Mouse (Mus musculus) Muller cell, postnatal 12 days (primary cell): Measurements from ENCODE around the gene Brd3os.
A peak's percentile ranks its signal among the peaks of the same experiment; 100 is the strongest.

ENCODE experiments used
- DNase-seq: peaks from one replicate; pipeline ENCODE4 v3.0.0-alpha.2; 2015; ENCODE audit errors: inconsistent ontology term

Gene Brd3os

GRCm38 (mm10) chr2:27441767-27442707 is at the start of gene Brd3os:
Gene Brd3os (plus strand): TSS chr2:27442324.
- peak; percentile 100 for DNase-seq

- peak; percentile 63 for DNase-seq
Measured at GRCm38 (mm10) chr2:27394158-27394832, 47.8 kb upstream of the Brd3os start.

GRCm38 (mm10) chr2:27396656-27397440 is 45.3 kb upstream of the Brd3os start:
- no peak for DNase-seq

DNA sequence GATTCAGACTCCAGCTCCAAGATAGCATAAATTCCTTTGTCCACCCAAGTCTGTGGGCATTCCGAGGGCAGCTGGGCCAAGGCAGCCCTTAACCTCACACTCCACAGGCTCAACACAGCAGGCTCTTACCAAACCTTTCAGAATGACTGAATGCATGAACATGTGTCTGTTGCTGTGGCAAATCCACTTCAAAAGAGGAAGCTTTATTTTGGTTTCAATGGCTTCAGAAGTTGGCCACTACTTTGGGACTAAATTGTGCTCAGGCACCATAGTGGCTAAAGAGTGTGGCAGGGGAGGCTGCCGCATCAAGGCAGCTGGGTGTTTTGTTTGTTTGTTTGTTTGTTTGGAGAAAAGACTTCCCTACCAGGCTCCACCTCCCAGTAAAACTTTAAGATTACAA is 42.0 kb upstream of the Brd3os start:
- DNase-seq = no peak

- no peak for DNase-seq
Measured at GRCm38 (mm10) chr2:27401544-27401943, 40.6 kb upstream of the Brd3os start.

GRCm38 (mm10) chr2:27404375-27405093 is 37.6 kb upstream of the Brd3os start:
- no peak for DNase-seq

GRCm38 (mm10) chr2:27405094-27405884 is 36.8 kb upstream of the Brd3os start:
- DNase-seq = no peak

DNA sequence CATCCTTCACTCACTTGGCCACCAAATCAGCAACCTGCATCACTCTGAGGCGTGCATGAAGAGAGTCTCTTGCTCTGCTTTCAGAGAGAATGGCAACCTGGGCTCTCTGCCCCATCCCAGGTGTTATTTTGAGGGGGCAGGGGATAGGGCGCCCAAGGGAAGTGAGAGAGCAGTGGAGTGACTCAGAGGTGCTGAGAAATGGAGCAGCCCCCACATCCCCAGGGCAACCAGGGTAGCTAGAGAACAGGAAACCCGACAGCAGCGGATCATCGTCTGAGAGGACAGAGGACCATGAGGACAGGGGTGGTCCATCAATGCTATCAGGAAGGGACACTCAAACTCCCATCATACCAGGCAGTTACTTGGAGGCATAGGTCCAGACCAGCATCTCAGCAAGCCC is 35.2 kb upstream of the Brd3os start:
- DNase-seq = no peak

GRCm38 (mm10) chr2:27408194-27408593 is 33.9 kb upstream of the Brd3os start:
- no peak for DNase-seq

DNA sequence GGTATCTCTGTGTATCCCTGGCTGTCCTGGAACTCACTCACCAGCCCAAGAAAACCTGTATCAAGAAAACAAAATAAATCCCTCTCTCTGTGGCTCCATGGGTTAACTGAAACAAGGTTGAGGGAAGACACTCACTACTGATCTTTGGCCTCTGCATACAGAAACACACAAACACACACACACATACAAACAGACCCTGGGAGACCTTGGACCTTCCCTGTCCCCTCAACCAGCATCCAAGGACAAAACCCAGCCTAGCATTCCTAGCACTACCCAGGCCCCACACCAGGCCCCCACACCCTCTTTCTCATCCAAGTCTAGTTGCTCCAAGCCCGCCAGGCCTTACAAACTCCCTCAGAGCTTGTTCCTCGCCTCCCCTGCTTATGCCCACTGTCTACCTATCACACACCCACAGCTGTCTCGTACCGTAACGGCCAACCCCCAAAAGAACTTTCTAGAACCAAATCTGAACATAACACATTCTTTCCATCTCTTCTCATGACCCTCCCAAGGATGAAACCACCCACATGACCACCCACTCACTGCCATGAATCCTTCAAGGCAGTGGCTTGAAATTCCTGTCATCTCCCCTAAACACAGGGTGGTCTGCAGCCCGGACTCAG is 31.5 kb upstream of the Brd3os start:
- DNase-seq = no peak

GRCm38 (mm10) chr2:27411688-27412174 is 30.4 kb upstream of the Brd3os start:
- DNase-seq = no peak

DNA sequence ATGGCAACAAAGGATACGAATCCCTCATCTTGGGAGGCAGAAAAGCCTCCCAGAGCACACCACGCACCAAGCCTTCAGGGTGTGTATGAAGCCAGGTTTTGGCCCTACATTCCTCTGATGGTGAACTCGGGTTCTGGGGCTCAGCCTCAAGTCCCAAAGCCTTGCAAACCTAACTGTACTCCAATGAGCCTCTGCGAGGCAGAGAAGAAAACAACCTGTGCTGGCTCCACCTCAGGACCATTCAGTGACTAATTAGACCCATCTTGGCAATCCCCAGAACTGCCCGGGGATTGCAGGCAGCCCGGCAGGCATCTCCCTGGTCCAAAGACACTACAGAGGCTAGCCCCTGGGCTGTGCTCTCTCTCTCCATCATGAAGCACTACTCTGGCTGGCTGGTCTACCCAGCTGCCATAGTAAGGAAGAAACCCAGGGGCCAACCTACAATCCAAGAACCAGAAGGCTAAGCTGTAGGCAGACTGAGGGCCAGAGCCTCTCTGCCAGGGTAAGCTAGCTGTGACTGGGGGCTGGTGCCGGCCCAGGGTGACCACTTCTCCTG is 29.8 kb upstream of the Brd3os start:
- no peak for DNase-seq

DNA sequence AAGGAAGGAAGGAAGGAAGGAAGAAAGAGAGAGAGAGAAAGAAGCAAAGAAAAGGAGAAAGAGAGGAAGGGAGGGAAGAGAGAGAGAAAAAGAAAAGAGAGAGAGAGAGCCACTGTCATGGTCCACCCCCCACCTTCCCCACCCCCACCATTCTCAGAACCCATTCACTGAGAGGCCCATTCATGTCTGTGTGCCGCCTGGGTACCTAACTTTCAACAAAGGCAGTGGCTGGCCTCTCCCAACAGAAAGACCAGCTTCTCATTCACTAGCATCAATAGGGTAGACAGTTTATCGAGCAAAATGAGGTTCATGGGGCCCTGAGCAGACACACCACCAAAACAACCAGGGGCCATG is 28.6 kb upstream of the Brd3os start:
- DNase-seq = no peak

DNA sequence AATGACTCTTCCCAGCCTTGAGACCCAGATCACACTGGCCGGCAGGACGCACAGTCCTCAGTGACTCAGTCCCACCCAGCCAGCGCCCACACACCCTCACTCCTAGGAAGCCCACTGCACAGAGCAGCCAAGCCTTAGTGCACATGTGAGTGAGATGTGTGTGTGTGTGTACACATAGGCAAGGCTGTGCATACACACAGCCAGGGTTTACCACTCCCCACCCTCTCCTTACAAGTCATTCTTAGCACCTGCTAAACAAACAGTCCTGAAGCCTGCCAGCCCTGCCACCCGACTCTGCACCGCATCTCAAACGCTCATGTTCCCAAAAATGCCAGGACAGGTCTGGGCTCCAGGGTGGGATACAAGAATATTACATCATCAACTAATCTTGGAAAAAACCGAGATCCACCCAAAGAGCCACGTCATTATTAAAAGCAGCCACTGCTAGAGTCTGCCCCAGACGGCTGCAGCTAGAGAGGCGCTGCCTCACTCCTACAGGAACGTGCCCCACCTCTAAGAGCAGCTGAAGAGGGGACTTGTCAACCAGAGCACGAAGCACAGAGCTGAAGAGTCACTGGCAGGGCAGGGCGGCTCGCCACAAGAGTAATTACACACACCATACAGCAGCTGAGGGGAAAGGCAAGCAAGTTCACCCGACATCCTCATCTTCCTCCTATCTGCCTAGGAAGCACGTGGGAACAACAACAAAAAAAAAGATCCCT is 28.0 kb upstream of the Brd3os start:
- peak; percentile 43 for DNase-seq

DNA sequence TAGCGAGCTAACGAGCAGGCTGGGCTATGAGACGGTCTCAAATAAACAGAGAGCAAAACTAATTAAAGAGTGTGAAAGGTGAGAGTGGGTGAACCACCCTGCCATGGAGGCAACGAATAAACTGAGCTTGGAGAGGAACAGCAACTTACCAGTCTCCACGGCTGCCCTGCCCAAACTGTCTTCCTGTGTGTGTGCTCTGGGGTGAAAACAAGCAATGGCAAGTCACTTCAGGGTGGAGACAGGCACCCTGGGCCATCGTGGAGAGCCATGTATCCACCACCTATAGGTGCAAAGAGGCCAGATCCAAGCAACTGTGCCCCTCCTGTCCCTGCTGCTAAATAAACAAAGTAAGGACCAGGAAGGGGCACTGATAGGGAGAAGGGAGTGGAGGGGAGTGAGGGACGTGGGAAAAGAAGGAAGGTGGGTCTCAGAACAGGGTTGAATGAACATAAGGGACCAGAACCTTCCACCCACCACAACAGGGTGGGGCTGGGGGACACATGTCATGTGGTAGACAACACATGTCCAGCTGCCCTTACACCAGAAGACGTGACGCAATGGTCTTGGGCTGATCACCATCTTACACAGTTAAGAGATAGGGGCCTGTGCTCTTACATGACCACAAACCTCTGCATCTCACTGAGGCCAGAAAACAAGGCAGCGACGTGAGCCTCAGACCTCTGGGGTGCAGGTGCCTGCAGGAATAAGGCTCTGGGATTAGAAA is 26.9 kb upstream of the Brd3os start:
- DNase-seq = no peak

DNA sequence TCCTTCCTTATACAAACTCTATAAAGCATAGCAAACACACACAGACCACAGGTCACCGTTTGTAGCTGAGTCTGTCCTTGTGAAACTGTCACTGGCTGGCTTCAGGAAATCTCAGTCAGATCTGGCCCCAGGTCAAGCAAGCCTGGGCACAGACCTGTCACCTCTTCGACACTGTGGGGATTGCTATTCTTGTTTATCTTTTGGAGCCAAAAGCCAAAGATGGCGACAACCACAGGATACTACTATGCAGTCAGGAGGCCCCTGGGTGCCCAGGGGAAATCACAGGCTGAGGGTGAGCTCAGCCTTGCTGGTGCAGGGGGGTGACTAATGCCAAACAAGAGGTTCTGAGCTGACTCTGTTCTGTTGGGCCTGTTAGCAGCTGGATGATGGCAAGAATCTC is 25.7 kb upstream of the Brd3os start:
- DNase-seq = no peak

- DNase-seq = no peak
Measured at GRCm38 (mm10) chr2:27417648-27418153, 24.4 kb upstream of the Brd3os start.

DNA sequence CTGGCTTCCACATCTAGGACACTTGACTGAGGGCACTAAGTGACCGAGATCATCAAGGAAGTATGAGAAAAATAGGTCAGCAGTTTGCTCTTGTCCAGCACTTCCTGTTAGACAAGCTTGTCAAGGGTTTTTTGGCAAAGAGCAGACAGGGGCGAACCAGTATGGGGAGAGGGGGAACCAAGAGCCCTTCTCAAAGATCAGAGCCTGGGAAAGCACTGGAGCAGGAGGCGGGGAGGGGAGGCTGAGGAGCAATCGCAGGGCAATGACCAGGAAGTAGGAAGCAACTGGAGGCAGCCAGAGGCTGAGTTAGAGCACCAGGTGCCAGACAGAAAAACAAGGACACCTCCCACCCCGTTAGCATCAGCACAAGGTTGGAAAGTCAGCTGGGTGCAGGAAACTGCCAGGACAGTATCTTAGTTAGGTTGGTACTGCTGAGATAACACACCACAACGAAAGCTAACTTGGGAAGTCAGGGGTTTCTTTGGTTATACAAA is 23.5 kb upstream of the Brd3os start:
- DNase-seq = no peak
